Mouse (Mus musculus) heart, adult 2 months (tissue): Measurements from ENCODE around the gene Foxf2. TPM values are rescaled to one million over a fixed set of nuclear protein-coding genes. Genes with fewer than 3 reads are reported as not detected.

Experiments
- DNase-seq, 2 experiments: peaks; one replicate each; pipeline ENCODE4 v3.0.0; 2021
- H3K27ac ChIP-seq: fragments of 200-600 bp; 2 replicates; pipeline ENCODE4 v1.8.1; 2022
- H3K27me3 ChIP-seq: fragments of 200-500 bp; 2 replicates; pipeline ENCODE4 v1.6.1; 2012; ENCODE audit warnings: mild to moderate bottlenecking, low read length, inconsistent platforms, mixed read lengths; ENCODE audit not compliant: control insufficient read depth, insufficient read depth
- H3K36me3 ChIP-seq: fragments of 200-500 bp; 2 replicates; pipeline ENCODE4 v1.6.1; 2012; ENCODE audit warnings: low read length, inconsistent platforms; ENCODE audit not compliant: control insufficient read depth, insufficient read depth
- H3K4me1 ChIP-seq: fragments of 200-500 bp; 2 replicates; pipeline ENCODE4 v1.6.1; 2011; ENCODE audit warnings: low read length; ENCODE audit not compliant: control insufficient read depth, insufficient read depth
- H3K4me3 ChIP-seq: fragments of 200-600 bp; 2 replicates; pipeline ENCODE4 v1.8.1; 2022
- H3K79me2 ChIP-seq: fragments of 200-500 bp; replicated peaks from 2 replicates; pipeline ENCODE4 v1.6.1; 2012; ENCODE audit warnings: mild to moderate bottlenecking, inconsistent platforms, low read length, moderate library complexity, mixed read lengths; ENCODE audit not compliant: control insufficient read depth, insufficient read depth
- H3K9ac ChIP-seq: fragments of 200-500 bp; 2 replicates; pipeline ENCODE4 v1.6.1; 2012; ENCODE audit warnings: low read depth, mild to moderate bottlenecking, control low read depth, inconsistent platforms, low read length, mixed read lengths
- CTCF ChIP-seq: fragments of 200-600 bp; IDR thresholded peaks from 2 replicates; pipeline ENCODE4 v1.8.1; 2022; ENCODE audit warnings: antibody characterized with exemption, mild to moderate bottlenecking, moderate library complexity
- EP300 ChIP-seq: fragments of 200-500 bp; IDR thresholded peaks from 2 replicates; pipeline ENCODE4 v1.6.1; 2011; ENCODE audit warnings: low read depth, low read length, control low read depth; ENCODE audit not compliant: insufficient read depth
- POLR2A ChIP-seq: fragments of 200-500 bp; IDR thresholded peaks from 2 replicates; pipeline ENCODE4 v1.6.1; 2011; ENCODE audit warnings: mild to moderate bottlenecking, low read depth, low read length, control low read depth; ENCODE audit not compliant: insufficient read depth
- WGBS: fragments of 180-500 bp; shearing (Covaris S2); methylation state at CpG from one replicate; pipeline ENCODE4 v1.1.7; 2018; 5-methylcytosine and 5-hydroxymethylcytosine counted together
- intact Hi-C: fragments of 180-260 bp; cut with DNase I; formaldehyde crosslinking; loops from one replicate; pipeline ENCODE4 v1.15.1; 2025
- polyA plus RNA-seq: library from polyadenylated mRNA; depleted of rRNA; stranded (reverse); fragments of >200 nt; gene quantifications from 2 replicates; pipeline ENCODE4 v1.2.3, GENCODE M21; 2012
- total RNA-seq, 2 experiments: library from RNA; stranded (reverse); gene quantifications; 2 replicates each; pipeline ENCODE4 v1.2.3; 2021

The Foxf2 gene
- total and polyA plus RNA-seq, 3 experiments: 0.10 to 0.27 TPM; not detected in 1

DNA sequence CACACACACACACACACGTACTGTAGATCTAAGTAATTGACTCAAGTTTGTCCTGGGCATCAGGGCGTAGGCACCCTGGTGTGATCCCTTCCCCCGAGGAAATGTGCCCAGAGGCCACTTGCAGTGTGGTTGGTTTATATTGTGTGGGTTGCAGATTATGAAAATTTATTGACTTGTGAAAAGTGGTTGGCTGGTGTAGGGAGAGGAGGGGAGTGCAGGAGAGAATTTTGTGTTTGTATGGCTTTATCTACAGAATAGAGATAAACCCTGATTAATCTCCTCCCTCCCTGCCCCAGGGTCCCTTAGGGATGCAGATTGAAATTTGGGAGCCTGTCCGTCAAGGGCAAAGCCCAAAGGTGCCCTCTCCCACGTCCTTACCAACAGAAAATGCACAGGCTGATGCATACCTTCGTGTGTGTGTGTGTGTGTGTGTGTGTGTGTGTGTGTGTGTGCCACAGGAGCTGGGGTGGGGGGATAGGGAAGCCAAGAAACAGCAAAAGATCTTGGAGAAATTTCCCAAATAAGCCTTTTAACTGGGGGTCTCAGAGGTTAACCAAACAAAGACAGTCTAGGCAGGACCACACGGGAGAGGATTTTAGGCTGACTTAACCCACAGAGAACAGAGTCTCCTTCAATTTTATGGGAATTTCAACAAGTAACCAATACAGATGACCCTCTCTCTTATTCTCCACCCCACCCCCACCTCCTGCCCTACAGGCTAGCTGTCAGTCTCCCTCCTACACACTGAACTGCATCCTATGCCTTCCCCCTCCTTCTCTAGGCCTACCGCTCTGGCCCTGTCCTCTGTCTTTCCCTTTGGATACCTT is 2.5 kb downstream of the Foxf2 start:
- no peak for DNase-seq
- 61% methylated on average over 8 of the region's 8 CpGs for WGBS
- H3K27me3 ChIP-seq: peaks cover 25% of the 10 kb centered on the region
- intact Hi-C loops: no loop called here
- TF ChIP-seq CTCF (no peak), EP300 (no peak), POLR2A (no peak)
- H3K36me3 ChIP-seq: no peaks in the 10 kb centered on the region
- H3K27ac ChIP-seq: no peak overlapping the region
- no peak overlapping the region for H3K4me3 ChIP-seq
- no peaks in the 10 kb centered on the region for H3K79me2 ChIP-seq
- H3K9ac ChIP-seq: no peak overlapping the region
- no peaks in the 10 kb centered on the region for H3K4me1 ChIP-seq

DNA sequence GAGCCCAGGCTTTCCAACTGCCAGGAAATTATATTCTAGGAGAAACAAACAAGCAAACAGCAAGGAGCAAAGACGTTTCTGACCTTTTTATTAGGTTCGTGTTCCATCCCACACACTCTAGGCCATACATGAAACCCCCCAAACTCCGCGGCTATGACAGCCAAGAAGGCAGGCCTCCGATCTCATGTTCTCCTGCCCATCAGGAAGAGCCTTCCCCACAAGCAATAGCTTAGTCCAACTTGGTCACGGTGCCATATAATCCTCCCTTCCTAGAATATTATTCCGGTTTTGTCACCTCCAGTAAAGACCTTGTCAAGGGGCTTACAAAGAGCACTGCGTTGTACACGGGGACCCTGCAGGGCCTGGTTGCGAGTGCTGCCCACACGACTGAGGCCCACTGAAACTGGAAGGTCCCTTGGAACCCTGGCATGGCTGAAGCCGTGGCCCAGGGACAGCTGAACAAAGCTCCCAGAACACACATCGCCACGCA is 3.1 kb downstream of the Foxf2 start:
- Histone ChIP-seq H3K4me1 (no peaks in the 10 kb centered on the region), H3K27ac (no peak overlapping the region), H3K36me3 (no peaks in the 10 kb centered on the region), H3K4me3 (no peak overlapping the region), H3K27me3 (peaks cover 25% of the 10 kb centered on the region), H3K9ac (no peak overlapping the region), H3K79me2 (no peaks in the 10 kb centered on the region)
- DNase-seq: no peak
- WGBS: 33% methylated on average over 14 of the region's 14 CpGs
- intact Hi-C loops: no loop called here
- TF ChIP-seq CTCF (no peak), POLR2A (no peak), EP300 (no peak)

DNA sequence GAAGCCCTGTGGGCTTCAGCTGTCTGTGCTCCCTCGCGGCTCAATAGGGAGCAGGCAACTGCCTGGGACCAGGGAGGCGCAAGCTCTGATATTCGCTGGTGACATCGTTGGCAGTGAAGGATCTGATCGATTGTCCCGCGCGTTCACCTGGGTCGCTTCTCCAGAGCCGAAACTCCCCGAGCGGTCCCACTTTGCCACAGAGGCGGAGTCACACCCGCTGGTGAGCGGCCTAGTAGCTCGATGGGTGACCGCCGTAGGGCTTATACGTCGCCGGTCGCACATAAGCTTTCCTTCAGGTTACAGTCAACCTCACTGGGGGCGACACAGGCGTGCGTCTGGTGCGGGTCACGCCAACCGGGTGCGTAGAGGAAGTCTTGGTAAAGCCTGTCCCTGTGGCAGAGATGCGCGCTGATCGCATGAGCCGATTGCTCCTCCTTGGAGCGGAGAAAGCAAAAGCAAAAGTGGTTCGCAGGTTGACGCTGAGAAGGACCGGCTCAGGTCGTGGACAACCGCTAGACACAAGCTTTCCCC is 3.8 kb downstream of the Foxf2 start:
- H3K36me3 ChIP-seq: no peaks in the 10 kb centered on the region
- H3K4me1 ChIP-seq: no peaks in the 10 kb centered on the region
- DNase-seq: peak in 1 of 2 experiments; percentile 29
- intact Hi-C loops: no loop called here
- WGBS: 1% methylated on average over 40 of the region's 40 CpGs
- H3K79me2 ChIP-seq: no peaks in the 10 kb centered on the region
- H3K4me3 ChIP-seq: peak overlapping the region; percentile 45
- H3K27ac ChIP-seq: no peak overlapping the region
- H3K9ac ChIP-seq: no peak overlapping the region
- no peak for TF ChIP-seq CTCF
- no peak for TF ChIP-seq POLR2A
- TF ChIP-seq EP300: no peak
- peaks cover 25% of the 10 kb centered on the region for H3K27me3 ChIP-seq

DNA sequence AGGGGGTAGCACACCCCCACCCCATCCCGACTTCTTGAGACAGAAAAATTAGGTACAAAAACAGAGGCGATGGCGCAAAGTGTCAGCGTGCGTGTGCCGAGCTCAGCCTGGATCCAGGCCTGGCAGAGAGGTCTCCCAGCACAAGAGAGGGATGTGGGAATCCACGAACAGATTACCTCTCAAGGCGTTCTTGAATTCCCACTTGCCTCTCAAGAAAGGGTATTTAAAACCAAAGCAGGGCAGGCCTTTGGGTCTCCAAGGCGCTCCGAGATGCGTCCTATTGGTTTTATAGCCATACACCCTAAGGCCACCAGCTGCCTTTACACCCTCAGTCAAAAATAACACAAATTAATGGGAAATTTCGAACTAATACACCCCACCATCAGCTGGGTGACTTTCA is 4.4 kb downstream of the Foxf2 start:
- Histone ChIP-seq H3K27ac (no peak overlapping the region), H3K79me2 (no peaks in the 10 kb centered on the region), H3K9ac (no peak overlapping the region), H3K4me1 (no peaks in the 10 kb centered on the region), H3K36me3 (no peaks in the 10 kb centered on the region), H3K4me3 (no peak overlapping the region), H3K27me3 (peaks cover 24% of the 10 kb centered on the region)
- no peak for TF ChIP-seq CTCF
- no peak for TF ChIP-seq EP300
- no peak for TF ChIP-seq POLR2A
- 26% methylated on average over 12 of the region's 12 CpGs for WGBS
- no peak for DNase-seq
- intact Hi-C loops: loop anchor here (5.0 to 10.0 kb wide), 2 partner anchors 548 to 1065 kb away; no protein-coding TSS in a partner anchor

DNA sequence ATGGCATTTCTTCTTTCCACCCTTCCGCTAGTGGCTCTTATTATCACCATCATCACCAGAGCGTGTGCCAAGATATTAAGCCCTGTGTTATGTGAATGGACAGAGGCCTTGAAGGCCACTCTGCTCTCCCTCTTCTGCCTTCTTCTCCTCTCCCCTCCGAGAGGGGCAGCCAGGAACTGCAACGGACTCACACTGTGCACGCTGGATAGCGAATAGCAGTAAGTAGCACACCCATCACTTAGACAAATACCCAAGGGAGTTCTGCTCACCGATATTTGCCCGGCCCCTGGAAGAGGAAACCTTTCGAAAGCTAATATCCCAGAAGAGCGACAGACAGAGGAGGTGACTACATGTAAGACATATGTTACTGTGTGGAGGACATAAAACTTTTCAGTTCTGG is 4.9 kb downstream of the Foxf2 start:
- Histone ChIP-seq H3K9ac (no peak overlapping the region), H3K4me3 (no peak overlapping the region), H3K79me2 (no peaks in the 10 kb centered on the region), H3K36me3 (no peaks in the 10 kb centered on the region), H3K4me1 (no peaks in the 10 kb centered on the region), H3K27me3 (peaks cover 23% of the 10 kb centered on the region), H3K27ac (no peak overlapping the region)
- TF ChIP-seq POLR2A (no peak), EP300 (no peak), CTCF (no peak)
- DNase-seq: no peak
- WGBS: 18% methylated on average over 10 of the region's 10 CpGs
- intact Hi-C loops: loop anchor here (5.0 to 10.0 kb wide), 2 partner anchors 548 to 1066 kb away; no protein-coding TSS in a partner anchor

DNA sequence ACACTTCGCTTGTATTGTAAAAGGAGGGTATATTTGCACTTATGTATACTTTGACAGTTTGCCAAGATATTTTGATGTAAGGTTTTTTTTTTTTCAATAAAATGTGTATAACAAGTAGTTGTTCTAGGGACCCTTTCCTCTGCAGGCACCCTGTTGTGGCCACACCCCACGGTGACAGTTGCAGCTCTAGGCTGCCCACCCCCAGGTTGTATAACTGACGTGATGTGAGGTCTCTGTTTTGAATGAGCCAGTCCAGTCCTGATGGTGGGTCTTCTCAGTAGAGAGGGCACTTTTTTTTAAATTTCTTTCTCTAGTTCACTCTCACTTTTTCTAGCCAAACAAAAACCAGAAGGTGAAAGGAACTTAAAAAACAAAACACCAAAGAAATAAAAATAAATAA is 5.7 kb downstream of the Foxf2 start:
- Histone ChIP-seq H3K9ac (no peak overlapping the region), H3K36me3 (no peaks in the 10 kb centered on the region), H3K4me3 (no peak overlapping the region), H3K79me2 (no peaks in the 10 kb centered on the region), H3K4me1 (no peaks in the 10 kb centered on the region), H3K27ac (no peak overlapping the region), H3K27me3 (peaks cover 16% of the 10 kb centered on the region)
- intact Hi-C loops: loop anchor here (5.0 to 10.0 kb wide), 2 partner anchors 549 to 1066 kb away; no protein-coding TSS in a partner anchor
- no peak for TF ChIP-seq CTCF
- TF ChIP-seq POLR2A: no peak
- no peak for TF ChIP-seq EP300
- 39% methylated on average over 3 of the region's 3 CpGs for WGBS
- no peak for DNase-seq
